Mouse (Mus musculus) lung, postnatal 36 days (tissue): ENCODE measurements at regions not wholly inside any gene's neighbourhood (a gene's known extent, or its start where the extent isn't known, plus 50 kb on each side); places are given as distances from the start of the nearest gene placed in this dataset.

Experiments used
- DNase-seq: peaks from one replicate; pipeline ENCODE4 v3.0.0; 2022; ENCODE audit warnings: mixed read lengths

DNA sequence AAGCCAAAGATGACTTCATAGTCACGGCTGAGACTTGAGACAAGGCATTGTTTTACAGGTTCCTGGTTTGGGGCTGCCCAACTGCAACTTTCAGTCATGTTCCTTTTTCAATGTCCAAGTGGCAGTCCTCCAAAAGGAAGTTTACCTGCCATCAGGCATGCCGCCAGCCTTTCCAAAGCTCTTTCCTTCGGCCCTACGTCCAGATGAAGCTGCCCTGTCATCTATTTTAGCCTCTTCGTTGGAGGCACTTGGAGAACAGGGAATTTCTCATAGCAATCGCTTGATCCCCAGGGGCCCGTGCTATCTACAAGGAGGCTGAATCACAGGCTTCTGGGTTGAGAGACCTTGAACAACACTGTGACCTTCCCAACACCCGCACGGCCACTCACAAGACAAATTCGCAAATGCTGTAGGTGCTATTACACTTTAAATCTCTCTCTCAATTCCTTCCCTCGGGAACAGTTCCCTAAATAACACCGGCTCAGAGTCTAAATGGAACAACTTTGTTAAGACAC lies 468.4 kb downstream of the Efna5 start:
- DNase-seq = no peak

DNA sequence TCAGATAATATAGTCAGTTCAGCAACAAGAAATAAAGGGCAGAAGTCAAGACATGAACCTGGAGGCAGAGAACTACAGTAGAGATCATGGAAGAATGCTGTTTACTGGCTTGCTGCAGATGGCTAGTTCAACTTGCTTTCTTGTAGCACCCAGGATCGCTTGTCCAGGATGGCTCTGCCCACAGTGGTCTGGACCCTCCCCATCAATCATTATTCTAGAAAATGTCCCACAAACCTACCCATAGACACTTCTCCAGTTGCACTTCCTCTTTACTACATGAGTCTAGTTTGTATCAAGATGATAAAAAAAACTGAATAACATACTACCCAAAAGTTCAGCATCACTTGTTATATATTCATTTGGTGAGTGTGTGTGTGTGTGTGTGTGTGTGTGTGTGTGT lies 477.4 kb downstream of the Efna5 start:
- DNase-seq = no peak

DNA sequence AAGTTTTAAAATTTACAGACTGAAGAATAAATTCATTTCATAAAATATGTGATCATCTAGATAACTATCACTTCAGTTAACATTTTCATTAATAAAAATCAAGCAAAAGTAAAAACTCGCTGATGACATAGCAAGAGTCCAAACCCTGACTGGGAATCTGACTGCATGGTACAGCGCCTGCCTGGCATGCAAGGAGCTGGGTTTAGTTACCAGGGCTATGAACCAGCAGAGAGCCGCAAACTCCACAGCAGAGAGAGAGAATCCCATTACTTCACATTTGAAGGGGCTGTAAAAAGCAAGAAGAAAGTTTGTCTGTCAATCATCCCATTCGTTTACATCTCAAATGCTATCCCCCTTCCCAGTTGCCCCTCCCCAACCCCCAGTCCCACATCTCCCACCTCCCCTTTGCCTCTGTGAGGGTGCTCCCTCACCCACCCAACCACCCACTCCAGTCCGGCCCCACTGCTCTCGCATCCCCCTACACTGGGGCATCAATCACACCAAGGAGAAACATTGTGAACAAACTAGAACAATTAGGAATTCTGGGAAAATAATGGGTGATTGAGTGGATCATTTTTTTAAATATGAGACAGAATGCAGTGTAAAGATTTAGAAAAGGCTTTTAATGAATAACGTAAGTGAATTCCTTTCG lies 487.6 kb downstream of the Efna5 start:
- DNase-seq = no peak

DNA sequence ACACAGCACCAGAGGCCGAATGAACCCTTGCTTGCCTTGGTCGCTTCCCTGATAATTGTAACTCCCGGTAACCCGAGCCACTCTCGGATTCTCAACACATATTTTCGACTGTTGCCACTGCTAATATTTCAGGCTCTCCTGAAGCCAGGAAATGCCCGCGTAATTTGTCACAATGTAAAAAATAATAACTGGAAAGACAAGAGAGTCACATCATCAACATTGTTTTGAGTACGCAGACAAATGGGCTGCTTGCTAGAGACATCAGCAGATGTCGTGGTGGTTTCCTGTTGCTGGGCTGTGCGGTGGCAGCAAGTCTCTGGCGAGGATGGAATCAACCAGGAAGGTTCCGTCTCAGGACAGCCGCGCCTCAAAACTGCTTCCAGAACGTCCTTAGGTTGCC lies 497.1 kb downstream of the Efna5 start:
- DNase-seq = no peak

DNA sequence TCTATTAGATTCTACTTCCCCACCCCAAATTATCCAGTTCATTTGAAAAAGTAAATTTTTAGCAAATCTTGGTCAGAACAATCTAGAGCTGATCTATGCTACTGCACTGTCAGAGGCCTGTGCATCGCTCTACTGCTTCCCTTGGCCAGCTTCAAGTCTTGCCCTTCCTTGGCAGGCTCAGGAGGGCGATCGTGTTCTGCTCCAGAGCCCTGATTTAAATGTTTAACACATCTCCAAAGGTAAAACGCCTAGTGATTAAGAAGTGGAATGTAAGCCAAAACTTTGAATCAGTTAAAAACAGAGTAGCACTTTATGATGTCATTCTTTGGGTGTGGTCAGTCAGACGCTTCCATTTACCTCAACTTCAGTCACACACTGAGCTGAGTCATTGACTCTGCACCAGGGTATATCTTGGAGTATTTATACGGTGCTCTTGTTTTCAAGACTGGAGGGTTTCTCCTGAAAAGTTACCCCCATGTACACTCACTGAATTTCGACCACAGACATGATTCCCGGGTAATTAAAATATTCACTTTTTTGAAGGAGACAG lies 502.2 kb downstream of the Efna5 start:
- DNase-seq = no peak

DNA sequence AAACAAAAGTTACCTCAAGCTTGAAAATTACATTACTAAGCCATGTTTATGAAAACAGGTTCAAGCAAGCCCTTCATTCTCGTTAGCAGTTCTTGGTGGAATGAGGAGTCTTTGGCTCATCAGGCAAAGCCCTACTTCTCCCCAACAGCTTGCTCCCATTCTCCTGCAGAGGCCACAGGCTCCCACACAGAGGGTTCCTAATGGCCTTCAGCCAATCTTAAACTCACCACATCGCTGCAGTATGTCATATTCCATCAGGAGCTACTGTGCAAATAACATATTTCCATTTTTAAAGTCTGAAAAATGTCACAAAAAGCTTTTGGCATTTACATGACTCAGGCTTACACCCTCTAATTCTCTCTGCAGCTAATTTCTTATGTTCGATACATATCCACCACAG lies 512.0 kb downstream of the Efna5 start:
- DNase-seq = no peak

DNA sequence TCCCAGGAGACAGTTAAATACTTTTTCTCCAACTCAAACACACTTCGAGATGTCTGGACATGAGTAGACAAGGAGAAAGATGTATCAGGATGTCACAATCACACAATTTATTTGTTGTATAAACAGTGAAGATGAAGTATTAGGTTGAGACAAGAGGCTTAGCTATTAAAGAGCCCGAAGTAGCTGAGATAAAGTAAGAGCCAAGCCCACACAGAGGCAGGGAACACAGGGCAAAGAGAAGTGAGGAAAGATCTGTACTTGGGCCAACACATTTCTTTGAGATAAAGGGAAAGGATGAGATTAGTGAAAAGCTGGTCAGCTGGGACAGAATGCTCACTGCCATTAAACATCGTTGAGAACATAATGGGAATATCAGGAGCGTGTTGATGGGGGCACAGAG lies 513.2 kb downstream of the Efna5 start:
- DNase-seq = no peak

DNA sequence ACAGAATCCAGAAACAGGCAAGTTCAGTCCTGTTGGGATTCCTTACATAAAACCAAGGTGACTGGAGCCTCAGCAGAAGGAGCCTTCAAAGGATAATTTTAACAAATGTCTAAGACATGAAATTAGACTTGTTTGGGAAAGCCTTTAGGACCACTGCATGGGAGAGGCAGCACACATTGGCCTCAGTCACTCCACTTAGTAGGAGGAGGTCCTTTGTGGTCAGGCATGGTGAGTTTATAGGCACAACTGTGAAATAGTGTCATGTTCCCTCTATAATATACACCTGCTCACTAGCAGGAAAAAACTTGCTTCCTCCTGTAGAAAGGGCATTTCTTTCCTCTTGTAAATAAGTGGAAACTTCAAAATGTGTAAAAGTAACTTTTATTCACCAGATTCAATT lies 522.8 kb downstream of the Efna5 start:
- DNase-seq = no peak

DNA sequence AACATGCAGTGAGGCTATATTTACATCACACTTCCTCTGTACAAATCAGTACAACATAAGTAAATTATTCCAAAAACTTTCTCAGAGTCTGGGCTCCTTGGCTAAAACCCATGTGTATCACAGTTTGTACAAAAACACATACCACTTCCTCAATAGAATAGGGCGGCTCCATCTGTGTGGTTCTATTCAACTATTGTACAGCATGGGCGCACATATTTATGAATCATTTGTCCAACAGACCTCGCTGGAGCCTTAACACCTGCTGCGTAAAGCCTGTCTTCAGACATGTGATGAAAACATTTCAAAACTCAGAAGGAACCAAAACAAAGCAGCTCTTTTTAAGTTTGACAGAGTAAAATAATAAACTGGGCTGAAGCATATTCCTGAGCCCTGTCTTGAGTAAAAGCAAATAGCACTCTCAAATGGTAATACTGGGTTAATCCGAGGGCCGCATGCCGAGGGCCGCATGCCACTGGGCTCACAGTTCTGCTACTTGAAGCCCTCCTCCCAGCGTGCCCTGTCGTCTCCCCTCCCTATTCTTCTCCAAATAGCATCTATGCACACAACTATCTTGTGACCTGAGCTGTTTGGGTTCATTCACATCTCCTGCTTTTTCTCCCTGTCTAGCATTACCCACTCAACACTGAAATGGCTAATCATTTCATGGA lies 543.1 kb downstream of the Efna5 start:
- DNase-seq = no peak

DNA sequence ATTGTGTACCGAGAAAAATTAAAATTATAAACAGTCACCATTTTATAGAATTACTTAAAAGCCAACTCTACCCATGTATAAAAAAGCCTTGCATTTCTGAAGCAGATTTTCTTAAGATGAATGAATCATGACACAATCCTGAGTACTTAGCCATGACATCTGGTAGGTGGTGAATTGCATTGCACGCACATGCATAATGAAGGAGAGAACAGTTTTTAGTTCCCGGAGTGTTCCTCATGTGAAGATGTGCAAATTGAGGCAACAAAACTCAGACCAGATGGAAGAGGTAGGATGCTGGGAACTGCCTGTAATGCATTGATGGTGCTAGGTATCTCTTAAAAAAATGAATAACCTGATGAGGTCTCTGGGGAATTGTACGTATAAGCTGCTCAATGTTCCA lies 550.9 kb downstream of the Efna5 start:
- DNase-seq = no peak

DNA sequence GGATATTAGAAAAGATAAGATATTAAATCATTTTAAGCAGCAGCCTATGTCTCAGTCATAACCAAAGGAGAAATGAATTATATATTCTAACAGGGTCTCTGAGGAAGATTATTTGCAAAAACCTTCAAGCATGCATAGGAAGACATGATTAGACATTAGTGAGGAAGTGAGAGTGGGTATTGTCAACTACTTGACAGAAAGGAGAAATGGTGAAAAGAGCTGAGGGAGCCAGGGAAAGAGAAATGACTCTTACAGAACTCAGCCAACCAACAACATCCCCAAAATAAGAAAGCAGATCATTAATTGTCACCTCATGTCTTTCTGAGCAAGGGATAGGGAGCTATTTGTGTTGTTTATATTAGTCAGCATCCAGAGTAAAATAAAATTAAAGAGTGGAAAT lies 554.3 kb downstream of the Efna5 start:
- no peak for DNase-seq

DNA sequence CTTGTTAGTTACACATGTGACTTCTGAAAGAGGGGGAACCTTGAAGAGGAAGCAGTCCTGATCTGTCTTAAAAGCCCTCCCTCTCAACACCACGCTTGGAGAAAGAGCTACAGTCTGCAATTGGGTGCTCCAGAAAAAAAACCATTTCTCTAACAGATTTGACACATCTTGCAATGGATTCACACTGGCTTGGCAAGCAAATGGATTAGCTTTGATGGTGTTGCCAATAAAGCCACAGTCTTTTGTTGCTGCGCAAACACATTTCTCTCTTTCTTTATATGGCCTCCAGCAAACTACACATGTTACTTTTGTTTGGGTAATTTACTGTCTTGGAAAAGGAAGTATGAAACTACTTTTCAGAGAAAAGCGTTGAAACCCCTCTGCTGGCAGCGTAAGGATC lies 562.1 kb downstream of the Efna5 start:
- DNase-seq = no peak

DNA sequence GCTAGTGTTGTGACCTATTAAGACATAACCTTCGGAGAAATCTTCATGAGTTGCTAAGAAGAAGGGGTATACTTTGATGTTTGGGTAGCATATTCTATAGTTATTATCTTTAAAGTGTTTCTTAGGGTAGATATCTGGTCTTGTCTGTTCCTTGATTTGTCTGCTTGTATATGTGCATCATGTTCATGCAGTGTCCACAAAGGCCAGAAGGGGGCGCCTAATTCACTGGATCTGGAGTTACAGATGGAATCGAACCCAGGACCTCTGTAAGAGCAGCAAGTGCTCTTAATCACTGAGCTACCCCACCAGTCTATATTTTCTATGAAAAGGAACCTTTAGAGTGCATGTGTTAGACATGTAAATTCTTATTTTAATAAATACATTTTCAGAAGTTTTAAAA lies 571.1 kb downstream of the Efna5 start:
- peak; percentile 15 for DNase-seq

DNA sequence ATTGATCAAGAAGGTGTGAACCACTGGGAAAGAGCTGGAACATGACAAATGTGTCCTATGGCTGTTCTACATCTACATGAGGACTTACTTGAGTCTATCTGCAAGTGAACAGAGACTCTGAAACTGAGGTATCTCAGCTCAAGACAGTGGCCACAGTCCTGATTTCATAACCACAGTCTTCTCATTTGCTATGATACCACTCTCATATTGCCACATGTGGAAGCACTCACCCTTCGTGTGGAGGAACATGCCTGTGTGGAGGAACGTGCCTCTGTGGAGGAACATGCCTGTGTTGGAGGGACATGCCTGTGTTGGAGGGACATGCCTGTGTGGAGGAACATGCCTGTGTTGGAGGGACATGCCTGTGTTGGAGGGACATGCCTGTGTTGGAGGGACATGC lies 574.0 kb downstream of the Efna5 start:
- DNase-seq = no peak

DNA sequence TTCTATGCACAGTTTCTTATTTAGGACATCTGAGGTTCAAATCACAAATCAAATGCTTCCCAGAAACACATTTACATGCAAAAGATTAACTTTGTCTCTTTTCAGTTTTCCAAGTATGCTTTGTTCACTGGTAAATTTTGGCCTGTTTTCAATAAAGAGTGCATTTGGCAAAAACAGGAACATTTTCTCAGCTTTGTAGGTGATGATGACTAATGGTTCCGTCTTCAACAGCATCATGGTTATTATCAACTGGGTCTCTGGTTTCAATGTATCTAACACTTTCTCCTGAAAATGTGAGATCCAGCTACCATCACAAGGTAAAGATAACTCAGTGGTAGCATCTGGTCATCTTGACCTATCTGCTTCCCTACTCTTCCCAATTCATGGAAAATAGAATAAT lies 574.6 kb downstream of the Efna5 start:
- DNase-seq = no peak

DNA sequence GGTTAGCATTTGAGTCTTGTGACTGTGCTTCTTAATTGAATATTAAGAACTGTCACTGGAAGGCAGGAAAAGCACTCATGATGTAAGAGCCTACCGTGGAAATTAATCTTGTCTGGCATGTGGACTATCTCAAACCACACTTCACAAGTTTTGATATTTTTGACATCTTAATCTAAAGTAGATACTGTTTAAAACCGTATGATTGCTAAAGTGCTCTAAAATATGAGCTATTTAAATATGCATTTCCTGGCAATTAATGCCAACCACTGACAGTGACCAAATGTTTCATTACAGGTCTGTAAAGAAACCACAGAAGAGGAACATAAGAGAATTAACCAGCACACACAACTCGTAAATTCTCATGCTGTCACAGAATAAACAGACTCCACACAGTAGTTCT lies 576.0 kb downstream of the Efna5 start:
- no peak for DNase-seq

DNA sequence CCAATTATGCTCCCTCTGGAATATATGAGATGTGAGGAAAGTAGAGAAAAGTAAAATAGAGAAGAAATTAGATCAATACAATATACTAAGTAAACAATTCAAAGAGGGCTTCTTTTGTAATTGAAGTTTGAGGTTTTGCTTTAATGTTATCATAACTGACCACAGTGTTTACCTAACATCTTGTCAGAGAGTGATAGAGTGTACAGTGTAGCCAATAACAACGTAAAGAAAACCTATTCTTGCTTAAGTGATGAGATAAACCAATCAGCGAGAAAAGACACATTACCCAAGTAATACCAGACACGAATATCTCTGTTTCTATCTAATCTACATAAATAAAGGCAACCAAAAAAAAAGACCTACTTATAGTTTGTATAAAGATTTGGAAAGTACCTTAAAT lies 577.0 kb downstream of the Efna5 start:
- no peak for DNase-seq

DNA sequence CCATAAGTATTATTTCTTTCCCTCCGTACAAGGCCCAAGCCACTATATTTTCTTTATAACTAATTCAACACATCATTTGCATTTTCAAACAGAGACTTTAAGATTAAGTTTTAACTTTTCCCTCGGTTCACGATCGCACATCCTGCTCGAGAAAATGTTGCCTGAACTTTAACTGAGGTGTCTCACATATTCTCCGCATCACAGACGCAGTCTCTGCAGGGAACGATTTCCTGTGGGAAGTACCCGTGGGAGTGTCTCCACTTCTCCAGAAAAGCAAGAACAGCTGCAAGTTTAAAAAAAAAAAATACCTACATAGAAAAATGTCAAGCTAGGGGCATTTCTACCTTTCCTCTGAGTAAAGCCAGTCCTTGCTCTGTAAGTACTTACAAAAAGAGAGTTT lies 581.2 kb downstream of the Efna5 start:
- no peak for DNase-seq

DNA sequence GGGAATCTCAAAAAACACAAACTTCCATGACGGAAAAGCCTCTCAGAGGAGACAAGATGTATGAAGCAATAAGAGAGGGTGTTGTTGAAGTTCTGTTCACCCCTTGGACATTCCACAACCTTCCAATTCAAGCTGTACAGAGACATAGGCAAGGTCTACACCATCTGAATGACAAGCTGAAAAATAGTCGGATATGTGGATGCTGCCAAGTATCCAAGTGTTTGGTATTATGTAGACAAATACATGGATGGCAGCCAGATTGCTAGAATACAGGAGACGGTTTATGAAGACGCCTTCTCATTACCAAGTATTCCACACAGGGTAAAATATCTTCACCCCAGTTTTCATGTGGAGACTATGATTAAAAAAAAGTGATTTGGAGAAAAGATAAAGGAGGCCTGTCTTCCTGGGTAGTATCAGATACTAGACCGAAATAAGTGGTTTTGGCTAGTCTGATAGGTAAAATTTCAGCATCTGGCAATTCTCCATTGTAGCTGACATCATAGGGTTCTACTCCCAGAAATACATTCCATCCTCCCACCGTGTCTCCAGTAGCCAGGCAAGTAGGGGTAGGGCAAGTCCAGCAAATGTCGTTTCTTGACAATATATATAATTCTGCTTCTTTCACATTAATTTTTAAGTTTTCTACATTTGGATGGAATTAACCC lies 583.6 kb downstream of the Efna5 start:
- DNase-seq = peak; percentile 3

DNA sequence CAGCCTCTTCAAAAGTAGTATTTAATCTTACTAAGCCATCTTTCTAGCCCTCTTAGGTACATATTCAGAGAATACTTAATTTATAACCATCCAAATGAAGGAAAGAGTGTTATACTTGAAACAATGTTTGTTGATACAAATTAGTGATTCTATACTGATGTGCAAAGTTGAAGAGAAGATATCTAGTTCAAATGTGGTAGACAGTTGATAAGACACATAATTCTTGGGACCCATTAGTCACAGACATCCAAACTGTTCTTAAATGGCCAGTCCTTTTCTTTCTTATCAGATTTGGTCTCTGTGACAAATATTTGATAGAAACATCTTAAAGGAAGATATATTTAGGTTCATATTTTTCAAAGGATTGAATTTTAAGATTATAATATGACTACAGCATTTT lies 585.7 kb downstream of the Efna5 start:
- no peak for DNase-seq

DNA sequence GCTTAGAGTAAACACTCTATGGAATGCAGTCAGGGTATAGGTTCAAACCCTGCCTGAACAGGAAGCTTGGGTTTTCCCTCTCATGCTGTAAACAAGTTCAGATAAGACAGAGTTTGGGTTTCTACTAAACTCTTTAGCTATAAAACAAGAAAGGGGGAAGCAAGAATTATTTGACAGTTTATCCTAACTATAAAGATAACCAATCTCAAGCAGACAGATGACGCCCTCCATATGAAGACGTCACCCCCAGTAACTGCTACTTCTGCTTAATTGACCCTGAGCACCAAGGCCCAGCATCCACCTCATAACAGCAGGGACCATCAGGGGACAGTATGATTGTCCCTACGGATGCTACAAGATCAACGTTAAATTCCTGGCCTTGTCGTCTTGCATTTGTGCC lies 588.4 kb downstream of the Efna5 start:
- DNase-seq = no peak

DNA sequence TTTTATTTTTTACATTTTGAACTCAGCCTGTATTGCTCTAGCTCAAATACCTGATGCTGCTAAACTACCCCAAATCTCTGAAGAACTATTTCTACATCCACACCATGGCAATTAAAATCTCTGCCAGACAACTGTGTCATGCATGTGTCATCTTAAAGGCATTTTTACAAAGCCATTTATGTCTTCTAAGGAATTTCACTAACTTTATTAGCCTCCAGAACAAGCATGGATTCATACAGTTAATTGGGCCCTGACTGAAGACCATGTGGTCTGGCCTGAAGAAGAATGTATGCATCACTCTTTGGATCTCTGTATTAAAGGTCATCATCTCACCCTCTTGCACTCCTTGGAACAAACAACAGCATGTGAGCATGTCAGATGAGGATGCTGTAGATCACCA lies 593.5 kb downstream of the Efna5 start:
- DNase-seq = no peak

DNA sequence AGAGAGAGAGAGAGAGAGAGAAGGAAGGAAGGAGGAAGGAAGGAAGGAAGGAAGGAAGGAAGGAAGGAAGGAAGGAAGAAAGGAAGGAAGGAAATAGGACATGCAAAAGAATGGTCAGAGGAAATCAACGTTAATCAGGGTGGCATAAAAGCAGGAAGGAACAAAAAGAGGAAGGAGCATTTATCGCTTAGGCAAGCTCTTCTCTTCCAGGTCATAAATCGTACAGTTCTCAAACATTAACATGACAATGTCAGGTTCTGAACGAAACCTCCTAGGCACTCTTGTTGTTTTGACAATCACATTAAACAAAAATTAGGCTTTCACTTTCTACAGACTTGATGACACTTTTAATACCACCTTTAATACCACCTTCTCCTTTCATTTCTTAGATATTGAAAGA lies 594.0 kb downstream of the Efna5 start:
- DNase-seq = no peak
